Mouse (Mus musculus) heart, postnatal 25 days (tissue): ENCODE measurements around the gene Ltbp2. TPM values are rescaled to one million over a fixed set of nuclear protein-coding genes. Genes with fewer than 3 reads are reported as not detected.

Source experiments
- total RNA-seq, 2 experiments: library from RNA; stranded (reverse); gene quantifications; 2 replicates each; pipeline ENCODE4 v1.2.3; 2021

Gene Ltbp2
- total RNA-seq, 2 experiments from 2014 or later: 1.8 to 2.0 TPM

Other genes with a start within 250 kb of the Ltbp2 start
- gene Vrtn, start 235.5 kb downstream of the Ltbp2 start, total RNA-seq: not detected
- not detected for gene Syndig1l, start 177.7 kb downstream of the Ltbp2 start, total RNA-seq
- 10 to 100 TPM; 25.7 to 30.4 TPM for gene Npc2, start 103.4 kb downstream of the Ltbp2 start, total RNA-seq
- 10 to 100 TPM; 80.0 to 84.7 TPM for gene Isca2, start 103.3 kb downstream of the Ltbp2 start, total RNA-seq
- gene Fcf1, start 94.4 kb upstream of the Ltbp2 start, total RNA-seq: 10 to 100 TPM; 28.4 to 34.6 TPM
- 10 to 100 TPM; 37.2 to 38.5 TPM for gene Arel1, start 94.4 kb upstream of the Ltbp2 start, total RNA-seq
- 10 to 100 TPM; 26.6 to 26.7 TPM for gene Ylpm1, start 119.8 kb upstream of the Ltbp2 start, total RNA-seq
- 1 to 10 TPM; 1.5 to 1.8 TPM for gene Prox2, start 234.2 kb upstream of the Ltbp2 start, total RNA-seq
- gene Dlst, start 234.3 kb upstream of the Ltbp2 start, total RNA-seq: 100 to 1,000 TPM; 830 to 838 TPM